Comparison of ENCODE assay signal across 8 mouse cellular contexts in the genomic region with DNA sequence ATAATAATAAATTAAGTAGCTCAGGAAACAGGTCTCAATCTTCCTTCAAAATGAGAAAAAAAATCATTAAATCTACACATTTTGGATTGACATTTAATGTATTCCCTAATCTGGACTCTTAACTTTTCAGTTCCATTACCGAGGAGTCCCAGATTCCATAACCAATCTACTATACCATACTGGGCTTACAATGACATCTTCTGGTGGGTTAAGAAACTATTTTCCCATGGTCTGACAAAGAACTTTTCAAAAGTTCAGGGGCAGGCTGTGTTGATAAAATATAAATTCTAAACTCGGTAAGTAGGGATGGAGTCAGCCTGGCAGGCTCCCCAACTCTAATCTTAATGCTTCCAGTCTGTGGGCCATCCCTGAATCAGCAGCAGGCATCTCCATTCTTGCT. TPM values are rescaled to one million over a fixed set of nuclear protein-coding genes. Genes with fewer than 3 reads are reported as not detected.
DNase-seq lines count a peak whose midpoint lies in the region; ATAC-seq and TF ChIP-seq lines count a peak whose summit lies in the region.
"Had no signal": no experiment of that assay in that cellular context is flagged by ENCODE, and none has a peak within 500 bp of the region (broad histone marks: within the 10 kb centered on the region; RNA-seq: fewer than 3 reads in every experiment).

No protein-coding gene starts in this region.

- ATAC-seq in hindbrain, embryonic 12.5 days (ENCODE audit: low FRiP score): no peak
- no peak for ATAC-seq in hindbrain, embryonic 16.5 days
- no peak for ATAC-seq in intestine, embryonic 15.5 days

- intact Hi-C loops in left cerebral cortex, postnatal 10 days (cut with DNase I): no loop called here

- peak overlapping the region; percentile 81 for H3K4me2 ChIP-seq in hindbrain, embryonic 12.5 days (replicated peaks)
- H3K4me2 ChIP-seq in hindbrain, embryonic 16.5 days (ENCODE audit: low read length): no peak overlapping the region
- peak overlapping the region; percentile 7; the same call in 1 of the 2 replicates for H3K4me2 ChIP-seq in intestine, embryonic 15.5 days (replicated peaks)

- H3K27me3 ChIP-seq in hindbrain, embryonic 12.5 days: no peaks in the 10 kb centered on the region
- no peaks in the 10 kb centered on the region for H3K27me3 ChIP-seq in hindbrain, embryonic 16.5 days (replicated peaks; ENCODE audit: control insufficient read depth, insufficient read depth, low read length)
- H3K27me3 ChIP-seq in testis, adult 2 months (ENCODE audit: control insufficient read depth, insufficient read depth, low read length): no peaks in the 10 kb centered on the region
- no peaks in the 10 kb centered on the region for H3K27me3 ChIP-seq in intestine, embryonic 15.5 days (replicated peaks)

- TF ChIP-seq CTCF in testis, adult 2 months (IDR thresholded peaks at IDR 0.05; ENCODE audit: control insufficient read depth, insufficient read depth, insufficient replicate concordance, low read depth, low read length): no peak

- H3K36me3 ChIP-seq in hindbrain, embryonic 12.5 days: no peaks in the 10 kb centered on the region
- no peaks in the 10 kb centered on the region for H3K36me3 ChIP-seq in hindbrain, embryonic 16.5 days (ENCODE audit: control insufficient read depth, insufficient read depth, low read length)
- H3K36me3 ChIP-seq in testis, adult 2 months (ENCODE audit: control insufficient read depth, insufficient read depth, low read length): peaks cover 3% of the 10 kb centered on the region
- no peaks in the 10 kb centered on the region for H3K36me3 ChIP-seq in intestine, embryonic 15.5 days

- no peak for DNase-seq in testis, postnatal 10 days (ENCODE audit: low spot score)
- DNase-seq in left cerebral cortex, postnatal 10 days (ENCODE audit: extremely low spot score in 1 of 2, low spot score in 2 of 2): no peak
- DNase-seq in gastrocnemius, postnatal 25 days: no peak
- DNase-seq: heart, adult 11 months had no signal

- no peak overlapping the region for H3K4me3 ChIP-seq in hindbrain, embryonic 12.5 days
- H3K4me3 ChIP-seq in hindbrain, embryonic 16.5 days (ENCODE audit: low read length): no peak overlapping the region
- peak overlapping the region; percentile 71 for H3K4me3 ChIP-seq in testis, adult 2 months (ENCODE audit: control insufficient read depth, low read depth, low read length)
- no peak overlapping the region for H3K4me3 ChIP-seq in intestine, embryonic 15.5 days (replicated peaks)

- H3K4me1 ChIP-seq in hindbrain, embryonic 12.5 days: peaks cover 19% of the 10 kb centered on the region
- peaks cover 11% of the 10 kb centered on the region for H3K4me1 ChIP-seq in hindbrain, embryonic 16.5 days (ENCODE audit: control insufficient read depth, insufficient read depth, low read depth, low read length)
- H3K4me1 ChIP-seq in testis, adult 2 months (ENCODE audit: control insufficient read depth, insufficient read depth, low read length): no peaks in the 10 kb centered on the region; the same call in 1 of the 2 replicates
- 0 out of 2 replicates have a peak, but pooled peaks cover 2% of the 10 kb centered on the region for H3K4me1 ChIP-seq in intestine, embryonic 15.5 days (replicated peaks)

- no peak for TF ChIP-seq POLR2A in testis, adult 2 months (IDR thresholded peaks at IDR 0.05; ENCODE audit: control insufficient read depth, low read depth, low read length)

- 47% methylated on average over 2 of the region's 2 CpGs for WGBS in hindbrain, embryonic 12.5 days
- 40% methylated on average over 2 of the region's 2 CpGs for WGBS in hindbrain, embryonic 16.5 days
- WGBS in intestine, embryonic 15.5 days: 28% methylated on average over 2 of the region's 2 CpGs

- no peak overlapping the region for H3K9ac ChIP-seq in hindbrain, embryonic 12.5 days
- H3K9ac ChIP-seq in hindbrain, embryonic 16.5 days (ENCODE audit: low read depth, low read length): no peak overlapping the region
- no peak overlapping the region for H3K9ac ChIP-seq in intestine, embryonic 15.5 days

- H3K27ac ChIP-seq in hindbrain, embryonic 12.5 days: no peak overlapping the region
- H3K27ac ChIP-seq in hindbrain, embryonic 16.5 days (ENCODE audit: low read depth, low read length): no peak overlapping the region
- no peak overlapping the region for H3K27ac ChIP-seq in testis, adult 2 months (ENCODE audit: control insufficient read depth, insufficient read depth, low read depth, low read length)
- H3K27ac ChIP-seq in intestine, embryonic 15.5 days: no peak overlapping the region

- H3K9me3 ChIP-seq in hindbrain, embryonic 12.5 days (replicated peaks): no peaks in the 10 kb centered on the region
- H3K9me3 ChIP-seq in hindbrain, embryonic 16.5 days (ENCODE audit: control insufficient read depth, low read length): no peaks in the 10 kb centered on the region
- H3K9me3 ChIP-seq in intestine, embryonic 15.5 days: no peaks in the 10 kb centered on the region

RNA-seq across cellular contexts. Expression of a gene that starts 1.4 kb away (rescaled TPM):
- 19.3 and 20.6 TPM in 2 replicates for polyA plus RNA-seq in hindbrain, embryonic 12.5 days (2016; fragmentation: Nextera tagmentation; extraction: Ambion mirVana)
- polyA plus RNA-seq in hindbrain, embryonic 16.5 days (2015; fragmentation: Nextera tagmentation; extraction: Ambion mirVana): 5.7 and 7.9 TPM in 2 replicates
- 9.4 and 11.2 TPM in 2 replicates for polyA plus RNA-seq in testis, adult 2 months (2012; rRNA removed)
- polyA plus RNA-seq in intestine, embryonic 15.5 days (2015; fragmentation: Nextera tagmentation; extraction: Ambion mirVana): 21.2 and 24.7 TPM in 2 replicates
- 1 to 10 TPM; 1.5 to 1.6 TPM for total RNA-seq in left cerebral cortex, postnatal 10 days (2021)
- total RNA-seq in gastrocnemius, postnatal 25 days (2021): under 1 TPM; 0.78 to 0.92 TPM

RNA-seq across cellular contexts. Expression of a gene that starts 1.7 kb away (rescaled TPM):
- 23.7 and 29.4 TPM in 2 replicates for polyA plus RNA-seq in hindbrain, embryonic 12.5 days (2016; fragmentation: Nextera tagmentation; extraction: Ambion mirVana)
- polyA plus RNA-seq in hindbrain, embryonic 16.5 days (2015; fragmentation: Nextera tagmentation; extraction: Ambion mirVana): 13.2 and 14.7 TPM in 2 replicates
- polyA plus RNA-seq in testis, adult 2 months (2012; rRNA removed): 18.1 and 23.3 TPM in 2 replicates
- polyA plus RNA-seq in intestine, embryonic 15.5 days (2015; fragmentation: Nextera tagmentation; extraction: Ambion mirVana): 14.4 and 17.1 TPM in 2 replicates
- total RNA-seq in left cerebral cortex, postnatal 10 days (2021): 10 to 100 TPM; 19.8 to 24.7 TPM
- total RNA-seq in gastrocnemius, postnatal 25 days (2021): 10 to 100 TPM in 1 of 2 experiments, 1 to 10 TPM in 1; 8.4 to 10.8 TPM

RNA-seq across cellular contexts. Expression of a gene that starts 30.8 kb away (rescaled TPM):
- polyA plus RNA-seq in hindbrain, embryonic 12.5 days (2016; fragmentation: Nextera tagmentation; extraction: Ambion mirVana): 77.2 and 80.5 TPM in 2 replicates
- 47.3 and 54.2 TPM in 2 replicates for polyA plus RNA-seq in hindbrain, embryonic 16.5 days (2015; fragmentation: Nextera tagmentation; extraction: Ambion mirVana)
- polyA plus RNA-seq in testis, adult 2 months (2012; rRNA removed): 15.3 and 16.7 TPM in 2 replicates
- polyA plus RNA-seq in intestine, embryonic 15.5 days (2015; fragmentation: Nextera tagmentation; extraction: Ambion mirVana): 82.1 and 82.9 TPM in 2 replicates
- 10 to 100 TPM; 69.2 to 70.4 TPM for total RNA-seq in left cerebral cortex, postnatal 10 days (2021)
- total RNA-seq in gastrocnemius, postnatal 25 days (2021): 10 to 100 TPM; 55.4 to 66.6 TPM

RNA-seq across cellular contexts. Expression of a gene that starts 43.3 kb away (rescaled TPM):
- polyA plus RNA-seq in hindbrain, embryonic 12.5 days (2016; fragmentation: Nextera tagmentation; extraction: Ambion mirVana): 25.9 and 39.8 TPM in 2 replicates
- 14.1 and 18.9 TPM in 2 replicates for polyA plus RNA-seq in hindbrain, embryonic 16.5 days (2015; fragmentation: Nextera tagmentation; extraction: Ambion mirVana)
- 1.7 and 2.6 TPM in 2 replicates for polyA plus RNA-seq in testis, adult 2 months (2012; rRNA removed)
- polyA plus RNA-seq in intestine, embryonic 15.5 days (2015; fragmentation: Nextera tagmentation; extraction: Ambion mirVana): 56.4 and 68.3 TPM in 2 replicates
- total RNA-seq in left cerebral cortex, postnatal 10 days (2021): 1 to 10 TPM; 6.7 to 7.5 TPM
- total RNA-seq in gastrocnemius, postnatal 25 days (2021): 10 to 100 TPM; 33.9 to 37.0 TPM
